Mouse (Mus musculus) ES-Bruce4 (cell line): ENCODE measurements around the gene Anxa10. TPM values are rescaled to one million over a fixed set of nuclear protein-coding genes. Genes with fewer than 3 reads are reported as not detected.

ENCODE experiments used
- H3K27ac ChIP-seq: 2 replicates; pipeline ENCODE4 v1.5.1; 2012; ENCODE audit warnings: low read length, inconsistent platforms; ENCODE audit not compliant: insufficient read depth
- H3K27me3 ChIP-seq: 2 replicates; pipeline ENCODE4 v1.6.1; 2012; ENCODE audit warnings: mild to moderate bottlenecking, low read length, inconsistent platforms; ENCODE audit not compliant: control insufficient read depth, poor library complexity, insufficient read depth, severe bottlenecking
- H3K36me3 ChIP-seq: 2 replicates; pipeline ENCODE4 v1.6.1; 2012; ENCODE audit warnings: inconsistent platforms, mild to moderate bottlenecking, low read length, moderate library complexity; ENCODE audit not compliant: control insufficient read depth, poor library complexity, insufficient read depth, severe bottlenecking
- H3K4me1 ChIP-seq: one replicate; pipeline ENCODE4 v1.8.1; 2011; ENCODE audit warnings: low read length; ENCODE audit not compliant: control insufficient read depth, insufficient read depth
- H3K4me3 ChIP-seq: 2 replicates; pipeline ENCODE4 v1.5.1; 2011; ENCODE audit warnings: low read depth, mild to moderate bottlenecking, low read length
- H3K9ac ChIP-seq: 2 replicates; pipeline ENCODE4 v1.6.1; 2012; ENCODE audit warnings: low read depth, mild to moderate bottlenecking, inconsistent platforms; ENCODE audit not compliant: poor library complexity, severe bottlenecking
- H3K9me3 ChIP-seq: replicated peaks from 2 replicates; pipeline ENCODE4 v1.6.1; 2012; ENCODE audit warnings: mild to moderate bottlenecking, low read length, inconsistent platforms; ENCODE audit not compliant: control insufficient read depth, poor library complexity, insufficient read depth, severe bottlenecking
- CTCF ChIP-seq: IDR thresholded peaks from one replicate; pipeline ENCODE4 v1.8.1; 2011; ENCODE audit warnings: low read depth, low read length
- EP300 ChIP-seq: IDR thresholded peaks from 2 replicates; pipeline ENCODE4 v1.6.1; 2011; ENCODE audit warnings: low read depth, low read length; ENCODE audit not compliant: insufficient read depth
- POLR2A ChIP-seq: IDR thresholded peaks from one replicate; pipeline ENCODE4 v1.8.1; 2011; ENCODE audit warnings: low read length; ENCODE audit not compliant: insufficient read depth
- polyA plus RNA-seq: library from polyadenylated mRNA; stranded (reverse); fragments of >200 nt; gene quantifications from 2 replicates; pipeline ENCODE4 v1.2.4, GENCODE M21; 2011; ENCODE audit warnings: low read depth; ENCODE audit not compliant: missing spikeins, insufficient read depth, insufficient read length

Anxa10 gene
- polyA plus RNA-seq, 1 experiment: not detected

DNA sequence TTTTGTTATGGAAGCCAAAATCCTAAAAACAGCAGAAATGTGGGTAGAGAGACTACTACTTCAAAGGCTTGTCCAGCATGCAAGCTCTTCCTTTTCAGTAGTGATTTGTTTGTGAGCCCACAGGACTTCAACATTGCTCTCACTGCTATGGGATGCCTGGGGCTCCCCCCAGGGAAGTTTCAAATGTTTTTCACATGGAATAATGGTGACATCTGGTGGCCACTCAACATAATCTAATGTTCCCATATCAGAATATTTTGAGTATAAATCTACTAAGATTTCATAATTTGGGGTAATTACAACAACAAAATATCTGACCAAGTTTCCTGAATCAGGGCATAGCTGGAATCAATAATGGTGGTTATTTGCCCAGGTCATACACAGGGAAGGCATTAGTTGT, 62.6 kb downstream of the Anxa10 start:
- Histone ChIP-seq H3K36me3 (no peaks in the 10 kb centered on the region), H3K27me3 (no peaks in the 10 kb centered on the region), H3K27ac (no peak overlapping the region)

DNA sequence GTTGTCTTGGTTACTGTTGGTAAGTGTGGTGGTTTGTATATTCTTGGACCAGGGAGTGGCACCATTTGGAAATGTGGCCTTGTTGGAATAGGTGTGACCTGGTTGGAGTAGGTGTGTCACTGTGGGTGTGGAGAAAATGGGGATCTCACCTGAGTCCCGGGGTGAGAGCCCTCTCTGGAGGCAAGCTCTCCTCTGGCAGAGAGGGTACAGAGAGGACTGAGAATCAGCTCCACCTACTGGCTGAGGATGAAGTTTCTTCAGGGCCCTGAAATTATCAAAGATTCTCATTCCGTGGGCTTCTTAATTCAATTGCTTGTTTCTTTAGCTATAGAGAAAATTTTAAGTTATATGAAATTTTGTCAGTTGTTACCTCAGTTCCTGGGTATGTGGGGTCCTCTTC, 76.1 kb downstream of the Anxa10 start:
- H3K27ac ChIP-seq: no peak overlapping the region
- no peaks in the 10 kb centered on the region for H3K4me1 ChIP-seq
- no peaks in the 10 kb centered on the region for H3K9me3 ChIP-seq
- H3K4me3 ChIP-seq: no peak overlapping the region
- H3K36me3 ChIP-seq: no peaks in the 10 kb centered on the region
- H3K27me3 ChIP-seq: no peaks in the 10 kb centered on the region
- H3K9ac ChIP-seq: no peak overlapping the region
- TF ChIP-seq POLR2A: no peak
- no peak for TF ChIP-seq EP300
- peak; percentile 40 for TF ChIP-seq CTCF

More for the DNA sequence above, 62.6 kb downstream of the Anxa10 start:
- Histone ChIP-seq H3K4me1 (no peaks in the 10 kb centered on the region), H3K9ac (no peak overlapping the region), H3K9me3 (peaks cover 4% of the 10 kb centered on the region; the same call in 1 of the 2 replicates), H3K4me3 (no peak overlapping the region)
- TF ChIP-seq CTCF (no peak), POLR2A (no peak), EP300 (no peak)

DNA sequence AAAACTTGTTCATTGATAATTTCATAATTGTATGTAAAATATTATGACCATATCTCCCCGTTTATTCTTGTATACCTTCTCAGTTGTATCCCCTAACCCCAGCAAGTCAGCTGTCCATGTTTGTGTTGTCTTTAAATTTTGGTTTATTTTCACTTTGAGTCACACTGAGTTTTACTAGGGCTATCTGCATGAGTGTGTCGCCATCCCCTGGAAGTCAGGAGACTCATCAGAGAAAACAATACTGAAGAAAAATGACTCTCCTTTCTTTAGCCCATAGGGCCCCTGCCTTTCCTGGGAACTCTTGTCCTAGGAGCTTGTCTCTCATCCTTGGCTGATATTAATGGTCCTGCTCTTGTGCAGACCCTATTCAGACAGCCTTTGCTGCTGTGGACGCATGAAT, 88.6 kb downstream of the Anxa10 start:
- H3K4me3 ChIP-seq: no peak overlapping the region
- no peak overlapping the region for H3K9ac ChIP-seq
- TF ChIP-seq CTCF: no peak
- no peak for TF ChIP-seq POLR2A
- no peak for TF ChIP-seq EP300
- H3K36me3 ChIP-seq: no peaks in the 10 kb centered on the region
- no peak overlapping the region for H3K27ac ChIP-seq
- no peaks in the 10 kb centered on the region for H3K27me3 ChIP-seq
- H3K9me3 ChIP-seq: 0 out of 2 replicates have a peak, but pooled peaks cover 4% of the 10 kb centered on the region
- no peaks in the 10 kb centered on the region for H3K4me1 ChIP-seq

DNA sequence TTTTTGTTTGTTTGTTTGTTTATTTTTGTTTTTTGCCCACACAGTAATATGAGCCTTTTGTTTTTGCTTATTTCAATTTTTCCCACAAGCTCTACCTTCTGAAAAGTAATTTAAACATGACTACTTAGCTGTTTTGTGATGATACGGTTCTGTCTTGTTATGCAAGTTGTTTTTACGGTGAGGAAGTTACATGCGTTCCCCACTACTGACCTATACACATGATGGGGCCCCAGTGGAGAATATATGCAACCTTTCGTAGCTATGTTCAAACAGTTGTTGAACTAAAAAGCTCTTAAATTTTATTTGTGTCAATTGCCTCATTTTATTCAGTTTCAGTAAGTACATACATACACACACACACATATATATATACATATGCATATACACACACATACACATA, 108.4 kb downstream of the Anxa10 start:
- Histone ChIP-seq H3K9me3 (peaks cover 3% of the 10 kb centered on the region; the same call in 1 of the 2 replicates), H3K27me3 (no peaks in the 10 kb centered on the region), H3K9ac (no peak overlapping the region), H3K27ac (no peak overlapping the region), H3K4me3 (no peak overlapping the region), H3K4me1 (no peaks in the 10 kb centered on the region), H3K36me3 (no peaks in the 10 kb centered on the region)
- TF ChIP-seq POLR2A (no peak), CTCF (no peak), EP300 (no peak)

DNA sequence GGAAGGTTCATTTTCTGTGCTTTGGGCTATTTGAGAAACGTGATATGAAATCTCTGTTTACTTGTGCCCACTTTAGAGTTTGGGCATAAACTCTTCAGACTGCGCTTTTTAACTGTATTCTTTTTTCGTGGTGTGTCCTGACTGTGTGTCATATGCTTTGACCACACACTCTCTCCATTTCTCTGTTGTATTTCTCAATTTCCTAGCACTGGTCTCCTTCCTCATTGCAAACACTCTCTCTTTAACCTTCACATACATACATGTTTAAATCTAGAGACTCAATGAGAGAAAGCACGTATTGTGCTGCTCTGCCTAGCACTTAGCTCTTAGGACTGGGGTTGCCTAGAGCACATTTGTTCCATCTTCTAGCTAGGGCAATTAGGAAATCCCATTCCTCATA, 108.8 kb downstream of the Anxa10 start:
- H3K4me1 ChIP-seq: no peaks in the 10 kb centered on the region
- no peaks in the 10 kb centered on the region for H3K27me3 ChIP-seq
- no peak overlapping the region for H3K27ac ChIP-seq
- H3K36me3 ChIP-seq: no peaks in the 10 kb centered on the region
- no peak overlapping the region for H3K9ac ChIP-seq
- H3K9me3 ChIP-seq: peaks cover 7% of the 10 kb centered on the region; the same call in 1 of the 2 replicates
- no peak for TF ChIP-seq POLR2A
- no peak for TF ChIP-seq EP300
- no peak for TF ChIP-seq CTCF
- no peak overlapping the region for H3K4me3 ChIP-seq

Other genes starting within 250 kb of the Anxa10 start
- gene Palld, start 220.5 kb downstream of the Anxa10 start, polyA plus RNA-seq: 60.2 and 63.6 TPM in 2 replicates
- gene Ddx60, start 195.1 kb downstream of the Anxa10 start, polyA plus RNA-seq: 1.3 and 1.5 TPM in 2 replicates